Mouse (Mus musculus): ENCODE measurements around the gene Tspan3. TPM values are rescaled to one million over a fixed set of nuclear protein-coding genes. Genes with fewer than 3 reads are reported as not detected.

Gene Tspan3
- polyA plus RNA-seq, 1 experiment from 2014 or later: 610 TPM

GRCm38 (mm10) chr9:56090546-56091225 is 74.6 kb downstream of the Tspan3 start:
- peaks cover 7% of the 10 kb centered on the region; the same call in 1 of the 2 replicates for H3K4me1 ChIP-seq (ENCODE audit: control insufficient read depth, insufficient read depth, low read length)
- H3K27me3 ChIP-seq (ENCODE audit: control insufficient read depth, insufficient read depth, low read depth, low read length): no peaks in the 10 kb centered on the region
- H3K4me2 ChIP-seq (ENCODE audit: low read length): no peak overlapping the region
- no peaks in the 10 kb centered on the region for H3K36me3 ChIP-seq (ENCODE audit: control insufficient read depth, insufficient read depth, low read length)
- ATAC-seq: peak; percentile 26; the same call in 1 of the 2 replicates
- H3K9ac ChIP-seq (ENCODE audit: low read depth, low read length): 0 out of 2 replicates have a peak overlapping the region, but pooled peaks have one; percentile 35
- H3K9me3 ChIP-seq (replicated peaks; ENCODE audit: control insufficient read depth, low read length, poor library complexity, severe bottlenecking): no peaks in the 10 kb centered on the region
- H3K27ac ChIP-seq (ENCODE audit: low read length): peak overlapping the region; percentile 26; the same call in 1 of the 2 replicates
- 82% methylated on average over 5 of the region's 5 CpGs for WGBS
- no peak overlapping the region for H3K4me3 ChIP-seq (ENCODE audit: low read depth, low read length)

- WGBS: 32% methylated on average over 22 of the region's 22 CpGs
- no peaks in the 10 kb centered on the region for H3K27me3 ChIP-seq (ENCODE audit: control insufficient read depth, insufficient read depth, low read depth, low read length)
- H3K4me2 ChIP-seq (ENCODE audit: low read length): peak within 1 kb of the TSS; percentile 31
- H3K4me1 ChIP-seq (ENCODE audit: control insufficient read depth, insufficient read depth, low read length): peaks cover 7% of the 10 kb centered on the region; the same call in 1 of the 2 replicates
- H3K36me3 ChIP-seq (ENCODE audit: control insufficient read depth, insufficient read depth, low read length): no peaks in the 10 kb centered on the region
- peak; percentile 79 for ATAC-seq
- peak within 1 kb of the TSS; percentile 26; the same call in 1 of the 2 replicates for H3K27ac ChIP-seq (ENCODE audit: low read length)
- no peak within 1 kb of the TSS for H3K4me3 ChIP-seq (ENCODE audit: low read depth, low read length)
- peak within 1 kb of the TSS; percentile 35; the same call in 1 of the 2 replicates for H3K9ac ChIP-seq (ENCODE audit: low read depth, low read length)
- H3K9me3 ChIP-seq (replicated peaks; ENCODE audit: control insufficient read depth, low read length, poor library complexity, severe bottlenecking): no peaks in the 10 kb centered on the region
These were observed 75.3 kb downstream of the Tspan3 start, which contains the start of gene Pstpip1 for GRCm38 (mm10) chr9:56089778-56090520. TSS of gene Pstpip1 (plus strand) at chr9:56089962.

- H3K27ac ChIP-seq (ENCODE audit: low read length): no peak overlapping the region
- 91% methylated on average over 5 of the region's 5 CpGs for WGBS
- no peak for ATAC-seq
- H3K4me2 ChIP-seq (ENCODE audit: low read length): no peak overlapping the region
- no peaks in the 10 kb centered on the region for H3K9me3 ChIP-seq (replicated peaks; ENCODE audit: control insufficient read depth, low read length, poor library complexity, severe bottlenecking)
- no peaks in the 10 kb centered on the region for H3K27me3 ChIP-seq (ENCODE audit: control insufficient read depth, insufficient read depth, low read depth, low read length)
- H3K9ac ChIP-seq (ENCODE audit: low read depth, low read length): no peak overlapping the region
- no peaks in the 10 kb centered on the region for H3K36me3 ChIP-seq (ENCODE audit: control insufficient read depth, insufficient read depth, low read length)
- H3K4me1 ChIP-seq (ENCODE audit: control insufficient read depth, insufficient read depth, low read length): peaks cover 7% of the 10 kb centered on the region; the same call in 1 of the 2 replicates
- H3K4me3 ChIP-seq (ENCODE audit: low read depth, low read length): no peak overlapping the region
These were observed 78.8 kb downstream of the Tspan3 start for GRCm38 (mm10) chr9:56086524-56086923.

Other genes starting within 250 kb of the Tspan3 start
- 43.4 and 49.1 TPM in 2 replicates for gene Scaper, start 227.4 kb downstream of the Tspan3 start, polyA plus RNA-seq (2015; fragmentation: Nextera tagmentation; extraction: Ambion mirVana)
- not detected in 2 replicates for gene 4930563M21Rik, start 154.9 kb downstream of the Tspan3 start, polyA plus RNA-seq (2015; fragmentation: Nextera tagmentation; extraction: Ambion mirVana)
- 292 and 305 TPM in 2 replicates for gene Rcn2, start 123.6 kb downstream of the Tspan3 start, polyA plus RNA-seq (2015; fragmentation: Nextera tagmentation; extraction: Ambion mirVana)
- gene Pstpip1, start 75.5 kb downstream of the Tspan3 start, polyA plus RNA-seq (2015; fragmentation: Nextera tagmentation; extraction: Ambion mirVana): 0.34 and 0.50 TPM in 2 replicates

Data from midbrain, embryonic 16.5 days (tissue).